Mouse (Mus musculus) urinary bladder, adult 2 months (tissue): ENCODE results near the gene Spats1. TPM values are rescaled to one million over a fixed set of nuclear protein-coding genes. Genes with fewer than 3 reads are reported as not detected.
A peak's percentile ranks its signal among the peaks of the same experiment; 100 is the strongest.
"Not testable (repeated sequence)": the region's sequence is repeated elsewhere in the genome, so short reads cannot be mapped to it uniquely, and the experiment has no call there.

ENCODE experiments used
- DNase-seq: peaks from one replicate; pipeline ENCODE4 v3.0.0; 2022; ENCODE audit warnings: low spot score
- polyA plus RNA-seq: library from polyadenylated mRNA; depleted of rRNA; stranded (reverse); fragments of >200 nt; gene quantifications from 2 replicates; pipeline ENCODE4 v1.2.3, GENCODE M21; 2012

Gene Spats1
- polyA plus RNA-seq, 1 experiment, result 0.14 TPM

GRCm38 (mm10) chr17:45490532-45491154, 15.4 kb upstream of the Spats1 start:
- DNase-seq, result no peak

- DNase-seq, result no peak
These were observed 14.5 kb upstream of the Spats1 start for GRCm38 (mm10) chr17:45489736-45490135.

GRCm38 (mm10) chr17:45488321-45489254, 13.4 kb upstream of the Spats1 start:
- no peak for DNase-seq

- no peak for DNase-seq
These were observed 12.0 kb upstream of the Spats1 start for GRCm38 (mm10) chr17:45487216-45487615.

GRCm38 (mm10) chr17:45485581-45485980, 10.4 kb upstream of the Spats1 start:
- no peak for DNase-seq

GRCm38 (mm10) chr17:45480429-45480828, 5.2 kb upstream of the Spats1 start:
- no peak for DNase-seq

GRCm38 (mm10) chr17:45478234-45478825, 3.1 kb upstream of the Spats1 start:
- DNase-seq, result peak; percentile 59

- DNase-seq, result no peak
These were observed 1.1 kb downstream of the Spats1 start for GRCm38 (mm10) chr17:45474146-45474545.

- DNase-seq, result no peak
These were observed 1.5 kb downstream of the Spats1 start for GRCm38 (mm10) chr17:45473667-45474066.

- no peak for DNase-seq
These were observed 4.5 kb downstream of the Spats1 start for GRCm38 (mm10) chr17:45470726-45471125.

GRCm38 (mm10) chr17:45468302-45468701, 6.9 kb downstream of the Spats1 start:
- DNase-seq, result no peak

- DNase-seq, result no peak
These were observed 8.5 kb downstream of the Spats1 start for GRCm38 (mm10) chr17:45466701-45467100.

GRCm38 (mm10) chr17:45464255-45464654, 11.0 kb downstream of the Spats1 start:
- no peak for DNase-seq

- DNase-seq, result no peak
These were observed 12.7 kb downstream of the Spats1 start for GRCm38 (mm10) chr17:45462506-45462905.

- no peak for DNase-seq
These were observed 16.2 kb downstream of the Spats1 start for GRCm38 (mm10) chr17:45459062-45459461.

GRCm38 (mm10) chr17:45458516-45458915, 16.7 kb downstream of the Spats1 start:
- no peak for DNase-seq

- DNase-seq, result no peak
These were observed 17.7 kb downstream of the Spats1 start for GRCm38 (mm10) chr17:45457487-45457886.

GRCm38 (mm10) chr17:45456260-45457152, 18.7 kb downstream of the Spats1 start:
- no peak for DNase-seq

- not testable (repeated sequence) for DNase-seq
These were observed 19.4 kb downstream of the Spats1 start for GRCm38 (mm10) chr17:45455783-45456182.

GRCm38 (mm10) chr17:45454794-45455193, 20.4 kb downstream of the Spats1 start:
- DNase-seq, result no peak

- DNase-seq, result no peak
These were observed 22.9 kb downstream of the Spats1 start for GRCm38 (mm10) chr17:45452271-45452670.

- no peak for DNase-seq
These were observed 25.1 kb downstream of the Spats1 start for GRCm38 (mm10) chr17:45450153-45450552.
